Mouse (Mus musculus) forebrain, embryonic 11.5 days (tissue): ENCODE data around the gene Slc25a22. TPM values are rescaled to one million over a fixed set of nuclear protein-coding genes. Genes with fewer than 3 reads are reported as not detected.

Experiments used
- ATAC-seq: fragments of 200-750 bp; cut with Nextera tagmentation; replicated peaks from 2 replicates; pipeline ENCODE4 v1.8.0; 2017; ENCODE audit warnings: moderate TSS enrichment; ENCODE audit not compliant: low FRiP score
- DNase-seq: peaks from one replicate; pipeline ENCODE4 v3.0.0-alpha.2; 2017; ENCODE audit warnings: low spot score
- H3K27ac ChIP-seq: fragments of 300-500 bp; sonication (generic); 2 replicates; pipeline ENCODE4 v1.5.1; 2014; ENCODE audit warnings: low read depth, low read length
- H3K27me3 ChIP-seq: fragments of 300-500 bp; sonication (generic); 2 replicates; pipeline ENCODE4 v1.6.1; 2014; ENCODE audit warnings: mild to moderate bottlenecking, low read length, mixed read lengths; ENCODE audit not compliant: control insufficient read depth, insufficient read depth
- H3K36me3 ChIP-seq: fragments of 300-500 bp; sonication (generic); 2 replicates; pipeline ENCODE4 v1.6.1; 2014; ENCODE audit warnings: mild to moderate bottlenecking, low read length, moderate library complexity, mixed read lengths; ENCODE audit not compliant: control insufficient read depth, insufficient read depth
- H3K4me1 ChIP-seq: fragments of 300-500 bp; sonication (generic); replicated peaks from 2 replicates; pipeline ENCODE4 v1.6.1; 2014; ENCODE audit warnings: low read length, mixed read lengths; ENCODE audit not compliant: control insufficient read depth, insufficient read depth
- H3K4me2 ChIP-seq: fragments of 300-500 bp; sonication (generic); 2 replicates; pipeline ENCODE4 v1.6.1; 2014; ENCODE audit warnings: low read depth, mild to moderate bottlenecking, low read length, moderate library complexity, mixed read lengths; ENCODE audit not compliant: severe bottlenecking
- H3K4me3 ChIP-seq: fragments of 300-500 bp; sonication (generic); 2 replicates; pipeline ENCODE4 v1.5.1; 2014; ENCODE audit warnings: low read depth, low read length
- H3K9ac ChIP-seq: fragments of 300-500 bp; sonication (generic); 2 replicates; pipeline ENCODE4 v1.6.1; 2014; ENCODE audit warnings: low read length
- H3K9me3 ChIP-seq: fragments of 300-500 bp; sonication (generic); 2 replicates; pipeline ENCODE4 v1.6.1; 2016; ENCODE audit warnings: low read length, mixed read lengths; ENCODE audit not compliant: control insufficient read depth
- WGBS: fragments of 180-500 bp; shearing (Covaris S2); extraction: QIAGEN DNeasy Blood & Tissue Kit; methylation state at CpG from one replicate; pipeline ENCODE4 v1.1.7; 2014; 5-methylcytosine and 5-hydroxymethylcytosine counted together
- polyA plus RNA-seq: library from polyadenylated mRNA; unstranded; fragments of >200 nt; fragmentation: Nextera tagmentation; extraction: Ambion mirVana; gene quantifications from 2 replicates; pipeline ENCODE4 v1.2.1, GENCODE M21; 2014

Slc25a22 gene
- polyA plus RNA-seq, 1 experiment from 2014 or later: 46.0 TPM

- WGBS: 84% methylated on average over 6 of the region's 6 CpGs
Observed at GRCm38 (mm10) chr7:141469352-141469751, 31.7 kb upstream of the Slc25a22 start.

GRCm38 (mm10) chr7:141468522-141469211, 31.0 kb upstream of the Slc25a22 start:
- WGBS: 31% methylated on average over 8 of the region's 8 CpGs
- Histone ChIP-seq H3K36me3 (peaks cover 3% of the 10 kb centered on the region), H3K4me1 (peaks cover 21% of the 10 kb centered on the region), H3K27ac (peak overlapping the region; percentile 70), H3K4me3 (peak overlapping the region; percentile 56), H3K4me2 (peak overlapping the region; percentile 78), H3K9ac (peak overlapping the region; percentile 78), H3K27me3 (peaks cover 28% of the 10 kb centered on the region), H3K9me3 (no peaks in the 10 kb centered on the region)
- peak; percentile 72 for DNase-seq
- peak; percentile 78 for ATAC-seq

More at GRCm38 (mm10) chr7:141469352-141469751, 31.7 kb upstream of the Slc25a22 start:
- Histone ChIP-seq H3K4me1 (peaks cover 28% of the 10 kb centered on the region), H3K27me3 (peaks cover 21% of the 10 kb centered on the region), H3K36me3 (peaks cover 3% of the 10 kb centered on the region), H3K27ac (no peak overlapping the region), H3K9ac (peak overlapping the region; percentile 78), H3K4me3 (peak overlapping the region; percentile 56), H3K9me3 (no peaks in the 10 kb centered on the region), H3K4me2 (peak overlapping the region; percentile 78; the same call in 1 of the 2 replicates)
- no peak for ATAC-seq
- DNase-seq: no peak

- peaks cover 3% of the 10 kb centered on the region for H3K36me3 ChIP-seq
- H3K9ac ChIP-seq: peak overlapping the region; percentile 78
- peak overlapping the region; percentile 70; the same call in 1 of the 2 replicates for H3K27ac ChIP-seq
- H3K9me3 ChIP-seq: no peaks in the 10 kb centered on the region
- peaks cover 33% of the 10 kb centered on the region for H3K27me3 ChIP-seq
- ATAC-seq (peak; percentile 6; the same call in 1 of the 2 replicates), DNase-seq (no peak)
- peak overlapping the region; percentile 78 for H3K4me2 ChIP-seq
- H3K4me1 ChIP-seq: peaks cover 21% of the 10 kb centered on the region
- 29% methylated on average over 5 of the region's 5 CpGs for WGBS
- peak overlapping the region; percentile 56 for H3K4me3 ChIP-seq
Observed at GRCm38 (mm10) chr7:141468164-141468521, 30.5 kb upstream of the Slc25a22 start.

- no peaks in the 10 kb centered on the region for H3K9me3 ChIP-seq
- peaks cover 2% of the 10 kb centered on the region for H3K36me3 ChIP-seq
- H3K4me1 ChIP-seq: peaks cover 21% of the 10 kb centered on the region
- peak within 1 kb of the TSS; percentile 70 for H3K27ac ChIP-seq
- WGBS: 2% methylated on average over 52 of the region's 52 CpGs
- DNase-seq (peak; percentile 92), ATAC-seq (peak; percentile 78)
- H3K27me3 ChIP-seq: peaks cover 41% of the 10 kb centered on the region
- peak within 1 kb of the TSS; percentile 56 for H3K4me3 ChIP-seq
- peak within 1 kb of the TSS; percentile 78 for H3K9ac ChIP-seq
- peak within 1 kb of the TSS; percentile 78 for H3K4me2 ChIP-seq
Observed at GRCm38 (mm10) chr7:141467230-141468030, 29.7 kb upstream of the Slc25a22 start, which contains the start of gene Cd151. Gene Cd151, plus strand, starts transcription at chr7:141467392.

GRCm38 (mm10) chr7:141466607-141467148, 29.0 kb upstream of the Slc25a22 start:
- DNase-seq (no peak), ATAC-seq (no peak)
- Histone ChIP-seq H3K9me3 (no peaks in the 10 kb centered on the region), H3K27me3 (peaks cover 48% of the 10 kb centered on the region), H3K9ac (peak overlapping the region; percentile 78), H3K4me2 (peak overlapping the region; percentile 78), H3K4me3 (peak overlapping the region; percentile 56), H3K36me3 (no peaks in the 10 kb centered on the region), H3K4me1 (peaks cover 25% of the 10 kb centered on the region), H3K27ac (no peak overlapping the region)
- WGBS: 57% methylated on average over 10 of the region's 10 CpGs

GRCm38 (mm10) chr7:141466045-141466394, 28.3 kb upstream of the Slc25a22 start:
- Histone ChIP-seq H3K27me3 (peaks cover 55% of the 10 kb centered on the region), H3K4me2 (no peak overlapping the region), H3K9ac (no peak overlapping the region), H3K4me1 (peaks cover 28% of the 10 kb centered on the region), H3K9me3 (no peaks in the 10 kb centered on the region), H3K4me3 (no peak overlapping the region), H3K36me3 (no peaks in the 10 kb centered on the region), H3K27ac (no peak overlapping the region)
- DNase-seq (no peak), ATAC-seq (no peak)
- 84% methylated on average over 7 of the region's 7 CpGs for WGBS

GRCm38 (mm10) chr7:141465388-141466044, 27.8 kb upstream of the Slc25a22 start:
- WGBS: 38% methylated on average over 10 of the region's 10 CpGs
- H3K4me2 ChIP-seq: no peak overlapping the region
- H3K4me1 ChIP-seq: peaks cover 28% of the 10 kb centered on the region
- no peak overlapping the region for H3K9ac ChIP-seq
- H3K27me3 ChIP-seq: peaks cover 59% of the 10 kb centered on the region
- H3K36me3 ChIP-seq: no peaks in the 10 kb centered on the region
- DNase-seq (no peak), ATAC-seq (no peak)
- H3K27ac ChIP-seq: no peak overlapping the region
- H3K9me3 ChIP-seq: no peaks in the 10 kb centered on the region
- no peak overlapping the region for H3K4me3 ChIP-seq

- Histone ChIP-seq H3K9me3 (no peaks in the 10 kb centered on the region), H3K4me2 (peak overlapping the region; percentile 27; the same call in 1 of the 2 replicates), H3K4me3 (peak overlapping the region; percentile 6; the same call in 1 of the 2 replicates), H3K27ac (no peak overlapping the region), H3K9ac (no peak overlapping the region), H3K27me3 (peaks cover 60% of the 10 kb centered on the region), H3K36me3 (no peaks in the 10 kb centered on the region), H3K4me1 (peaks cover 28% of the 10 kb centered on the region)
- ATAC-seq (no peak), DNase-seq (no peak)
- 3% methylated on average over 38 of the region's 38 CpGs for WGBS
Observed at GRCm38 (mm10) chr7:141464603-141465201, 27.0 kb upstream of the Slc25a22 start.
